Mouse (Mus musculus) monocyte, adult 2 months (primary cell): Measurements from ENCODE around the gene Prkch.

Source experiments
- DNase-seq, 2 experiments: peaks; one replicate each; pipeline ENCODE4 v3.0.0; 2022; ENCODE audit warnings: low spot score in 2 of 2, low read depth in 1 of 2

Prkch gene

GRCm38 (mm10) chr12:73708920-73709319 lies 124.3 kb downstream of the Prkch start:
- no peak for DNase-seq

GRCm38 (mm10) chr12:73710846-73711245 lies 126.2 kb downstream of the Prkch start:
- DNase-seq = no peak

- no peak for DNase-seq
These were observed 127.5 kb downstream of the Prkch start for GRCm38 (mm10) chr12:73712122-73712521.

GRCm38 (mm10) chr12:73714589-73714988 lies 130.0 kb downstream of the Prkch start:
- DNase-seq = no peak

- DNase-seq = no peak
These were observed 130.7 kb downstream of the Prkch start for GRCm38 (mm10) chr12:73715331-73715730.

- DNase-seq = peak; percentile 74 to 79
These were observed 131.5 kb downstream of the Prkch start for GRCm38 (mm10) chr12:73715954-73716731.

GRCm38 (mm10) chr12:73718036-73718435 lies 133.4 kb downstream of the Prkch start:
- DNase-seq = no peak

GRCm38 (mm10) chr12:73719816-73720215 lies 135.2 kb downstream of the Prkch start:
- DNase-seq = no peak

- no peak for DNase-seq
These were observed 135.9 kb downstream of the Prkch start for GRCm38 (mm10) chr12:73720466-73720865.

GRCm38 (mm10) chr12:73722060-73722459 lies 137.5 kb downstream of the Prkch start:
- no peak for DNase-seq

GRCm38 (mm10) chr12:73723067-73723466 lies 138.5 kb downstream of the Prkch start:
- no peak for DNase-seq

- DNase-seq = no peak
These were observed 139.3 kb downstream of the Prkch start for GRCm38 (mm10) chr12:73723887-73724286.

- no peak for DNase-seq
These were observed 141.4 kb downstream of the Prkch start for GRCm38 (mm10) chr12:73725825-73726604.

GRCm38 (mm10) chr12:73727046-73727445 lies 142.4 kb downstream of the Prkch start:
- no peak for DNase-seq

GRCm38 (mm10) chr12:73730603-73731002 lies 146.0 kb downstream of the Prkch start:
- no peak for DNase-seq

- no peak for DNase-seq
These were observed 146.5 kb downstream of the Prkch start for GRCm38 (mm10) chr12:73731093-73731492.

GRCm38 (mm10) chr12:73731848-73732540 lies 147.4 kb downstream of the Prkch start:
- no peak for DNase-seq

GRCm38 (mm10) chr12:73732862-73733261 lies 148.3 kb downstream of the Prkch start:
- DNase-seq = no peak

- no peak for DNase-seq
These were observed 152.3 kb downstream of the Prkch start for GRCm38 (mm10) chr12:73736931-73737330.

- DNase-seq = no peak
These were observed 155.1 kb downstream of the Prkch start for GRCm38 (mm10) chr12:73739611-73740219.

GRCm38 (mm10) chr12:73742577-73742976 lies 158.0 kb downstream of the Prkch start:
- no peak for DNase-seq
